Mouse (Mus musculus): ENCODE data around the gene Krt10. TPM values are rescaled to one million over a fixed set of nuclear protein-coding genes. Genes with fewer than 3 reads are reported as not detected.

Krt10 gene
- polyA plus RNA-seq, 1 experiment from 2014 or later: 39.9 TPM

- Histone ChIP-seq H3K9me3 (ENCODE audit: control insufficient read depth, low read length) (no peaks in the 10 kb centered on the region), H3K4me1 (replicated peaks; ENCODE audit: control insufficient read depth, insufficient read depth, low read length) (no peaks in the 10 kb centered on the region), H3K27ac (no peak within 1 kb of the TSS), H3K4me3 (replicated peaks; ENCODE audit: low read length) (no peak within 1 kb of the TSS), H3K36me3 (replicated peaks; ENCODE audit: control insufficient read depth, insufficient read depth) (no peaks in the 10 kb centered on the region), H3K27me3 (ENCODE audit: control insufficient read depth, insufficient read depth, low read length) (no peaks in the 10 kb centered on the region), H3K9ac (no peak within 1 kb of the TSS), H3K4me2 (replicated peaks) (no peak within 1 kb of the TSS)
- DNase-seq (ENCODE audit: low spot score) (no peak), ATAC-seq (ENCODE audit: low FRiP score) (no peak)
- 78% methylated on average over 12 of the region's 12 CpGs for WGBS
Observed at GRCm38 (mm10) chr11:99351004-99351403, 38.2 kb downstream of the Krt10 start, which contains the start of gene Krt27. Krt27 (minus strand) TSS chr11:99351104.

GRCm38 (mm10) chr11:99339299-99339847, 49.8 kb downstream of the Krt10 start:
- peak; percentile 45 for DNase-seq (ENCODE audit: low spot score)
- Histone ChIP-seq H3K36me3 (replicated peaks; ENCODE audit: control insufficient read depth, insufficient read depth) (no peaks in the 10 kb centered on the region), H3K9ac (no peak overlapping the region), H3K27me3 (ENCODE audit: control insufficient read depth, insufficient read depth, low read length) (no peaks in the 10 kb centered on the region), H3K4me1 (replicated peaks; ENCODE audit: control insufficient read depth, insufficient read depth, low read length) (peaks cover 7% of the 10 kb centered on the region), H3K27ac (no peak overlapping the region), H3K9me3 (ENCODE audit: control insufficient read depth, low read length) (no peaks in the 10 kb centered on the region), H3K4me3 (replicated peaks; ENCODE audit: low read length) (no peak overlapping the region), H3K4me2 (replicated peaks) (no peak overlapping the region; the same call in 1 of the 2 replicates)
- WGBS: 11% methylated on average over 11 of the region's 11 CpGs
- ATAC-seq (ENCODE audit: low FRiP score): no peak

- WGBS: 86% methylated on average over 11 of the region's 11 CpGs
- Histone ChIP-seq H3K4me3 (replicated peaks; ENCODE audit: low read length) (no peak within 1 kb of the TSS), H3K4me2 (replicated peaks) (no peak within 1 kb of the TSS), H3K36me3 (replicated peaks; ENCODE audit: control insufficient read depth, insufficient read depth) (no peaks in the 10 kb centered on the region), H3K27me3 (ENCODE audit: control insufficient read depth, insufficient read depth, low read length) (no peaks in the 10 kb centered on the region), H3K9me3 (ENCODE audit: control insufficient read depth, low read length) (no peaks in the 10 kb centered on the region), H3K4me1 (replicated peaks; ENCODE audit: control insufficient read depth, insufficient read depth, low read length) (peaks cover 7% of the 10 kb centered on the region), H3K27ac (no peak within 1 kb of the TSS), H3K9ac (no peak within 1 kb of the TSS)
- DNase-seq (ENCODE audit: low spot score): no peak
- no peak for ATAC-seq (ENCODE audit: low FRiP score)
Observed at GRCm38 (mm10) chr11:99337866-99338265, 51.3 kb downstream of the Krt10 start, which contains the start of gene Krt26. Krt26 (minus strand) TSS chr11:99337966.

Other genes with a start within 250 kb of the Krt10 start
- 0.23 TPM in 1 of 2 replicates, not detected in the other for gene Ccr7, start 234.3 kb downstream of the Krt10 start, polyA plus RNA-seq (2014; fragmentation: Nextera tagmentation; extraction: Ambion mirVana)
- gene Smarce1, start 158.3 kb downstream of the Krt10 start, polyA plus RNA-seq (2014; fragmentation: Nextera tagmentation; extraction: Ambion mirVana): 131 and 136 TPM in 2 replicates
- gene Krt222, start 145.3 kb downstream of the Krt10 start, polyA plus RNA-seq (2014; fragmentation: Nextera tagmentation; extraction: Ambion mirVana): 7.3 and 9.3 TPM in 2 replicates
- gene Krt24, start 104.1 kb downstream of the Krt10 start, polyA plus RNA-seq (2014; fragmentation: Nextera tagmentation; extraction: Ambion mirVana): not detected in 2 replicates
- 0.75 and 0.81 TPM in 2 replicates for gene Krt25, start 66.4 kb downstream of the Krt10 start, polyA plus RNA-seq (2014; fragmentation: Nextera tagmentation; extraction: Ambion mirVana)
- gene Krt26, start 51.4 kb downstream of the Krt10 start, polyA plus RNA-seq (2014; fragmentation: Nextera tagmentation; extraction: Ambion mirVana): 0.26 TPM in 1 of 2 replicates, not detected in the other
- gene Krt27, start 38.3 kb downstream of the Krt10 start, polyA plus RNA-seq (2014; fragmentation: Nextera tagmentation; extraction: Ambion mirVana): 0.13 TPM in 1 of 2 replicates, not detected in the other
- gene Krt28, start 14.5 kb downstream of the Krt10 start, polyA plus RNA-seq (2014; fragmentation: Nextera tagmentation; extraction: Ambion mirVana): 0.38 and 0.59 TPM in 2 replicates
- not detected in 2 replicates for gene Krt12, start 32.9 kb upstream of the Krt10 start, polyA plus RNA-seq (2014; fragmentation: Nextera tagmentation; extraction: Ambion mirVana)
- 0.14 TPM in 1 of 2 replicates, not detected in the other for gene Krt20, start 48.8 kb upstream of the Krt10 start, polyA plus RNA-seq (2014; fragmentation: Nextera tagmentation; extraction: Ambion mirVana)
- gene Krt23, start 103.8 kb upstream of the Krt10 start, polyA plus RNA-seq (2014; fragmentation: Nextera tagmentation; extraction: Ambion mirVana): 0.32 TPM in 1 of 2 replicates, not detected in the other
- gene Krt39, start 132.0 kb upstream of the Krt10 start, polyA plus RNA-seq (2014; fragmentation: Nextera tagmentation; extraction: Ambion mirVana): not detected in 2 replicates
- not detected in 2 replicates for gene Krt40, start 153.8 kb upstream of the Krt10 start, polyA plus RNA-seq (2014; fragmentation: Nextera tagmentation; extraction: Ambion mirVana)
- not detected in 2 replicates for gene Krtap3-3, start 161.5 kb upstream of the Krt10 start, polyA plus RNA-seq (2014; fragmentation: Nextera tagmentation; extraction: Ambion mirVana)
- gene Krtap3-2, start 167.5 kb upstream of the Krt10 start, polyA plus RNA-seq (2014; fragmentation: Nextera tagmentation; extraction: Ambion mirVana): not detected in 2 replicates
- gene Gm11939, start 170.1 kb upstream of the Krt10 start, polyA plus RNA-seq (2014; fragmentation: Nextera tagmentation; extraction: Ambion mirVana): not detected in 2 replicates
- gene Krtap3-1, start 177.3 kb upstream of the Krt10 start, polyA plus RNA-seq (2014; fragmentation: Nextera tagmentation; extraction: Ambion mirVana): not detected in 2 replicates
- gene Krtap1-5, start 191.7 kb upstream of the Krt10 start, polyA plus RNA-seq (2014; fragmentation: Nextera tagmentation; extraction: Ambion mirVana): not detected in 2 replicates
- not detected in 2 replicates for gene Krtap1-4, start 194.3 kb upstream of the Krt10 start, polyA plus RNA-seq (2014; fragmentation: Nextera tagmentation; extraction: Ambion mirVana)
- gene Krtap1-3, start 202.0 kb upstream of the Krt10 start, polyA plus RNA-seq (2014; fragmentation: Nextera tagmentation; extraction: Ambion mirVana): not detected in 2 replicates
- gene Krtap9-3, start 208.7 kb upstream of the Krt10 start, polyA plus RNA-seq (2014; fragmentation: Nextera tagmentation; extraction: Ambion mirVana): not detected in 2 replicates
- gene Gm11938, start 213.9 kb upstream of the Krt10 start, polyA plus RNA-seq (2014; fragmentation: Nextera tagmentation; extraction: Ambion mirVana): not detected in 2 replicates
- not detected in 2 replicates for gene Gm11937, start 220.8 kb upstream of the Krt10 start, polyA plus RNA-seq (2014; fragmentation: Nextera tagmentation; extraction: Ambion mirVana)
- not detected in 2 replicates for gene Krtap2-4, start 225.5 kb upstream of the Krt10 start, polyA plus RNA-seq (2014; fragmentation: Nextera tagmentation; extraction: Ambion mirVana)
- gene Gm11562, start 231.1 kb upstream of the Krt10 start, polyA plus RNA-seq (2014; fragmentation: Nextera tagmentation; extraction: Ambion mirVana): not detected in 2 replicates
- gene Krtap4-1, start 238.9 kb upstream of the Krt10 start, polyA plus RNA-seq (2014; fragmentation: Nextera tagmentation; extraction: Ambion mirVana): not detected in 2 replicates
- not detected in 2 replicates for gene Krtap4-2, start 245.7 kb upstream of the Krt10 start, polyA plus RNA-seq (2014; fragmentation: Nextera tagmentation; extraction: Ambion mirVana)